Mouse (Mus musculus) left cerebral cortex, postnatal 36 days (tissue): ENCODE data around the gene Gm49510. TPM values are rescaled to one million over a fixed set of nuclear protein-coding genes. Genes with fewer than 3 reads are reported as not detected.
A peak's percentile ranks its signal among the peaks of the same experiment; 100 is the strongest.
"Not testable (repeated sequence)": the region's sequence is repeated elsewhere in the genome, so short reads cannot be mapped to it uniquely, and the experiment has no call there.

Experiments used
- DNase-seq, 2 experiments: peaks; one replicate each; pipeline ENCODE4 v3.0.0; 2021 to 2022; ENCODE audit warnings: low spot score in 2 of 2, mixed read lengths in 1 of 2
- intact Hi-C: fragments of 180-260 bp; cut with DNase I; formaldehyde crosslinking; loops from one replicate; pipeline ENCODE4 v1.15.1; 2025
- total RNA-seq, 2 experiments: library from RNA; stranded (reverse); gene quantifications; 2 replicates each; pipeline ENCODE4 v1.2.3; 2021

The Gm49510 gene
- total RNA-seq, 2 experiments from 2014 or later, result 0.97 TPM; not detected in 1

DNA sequence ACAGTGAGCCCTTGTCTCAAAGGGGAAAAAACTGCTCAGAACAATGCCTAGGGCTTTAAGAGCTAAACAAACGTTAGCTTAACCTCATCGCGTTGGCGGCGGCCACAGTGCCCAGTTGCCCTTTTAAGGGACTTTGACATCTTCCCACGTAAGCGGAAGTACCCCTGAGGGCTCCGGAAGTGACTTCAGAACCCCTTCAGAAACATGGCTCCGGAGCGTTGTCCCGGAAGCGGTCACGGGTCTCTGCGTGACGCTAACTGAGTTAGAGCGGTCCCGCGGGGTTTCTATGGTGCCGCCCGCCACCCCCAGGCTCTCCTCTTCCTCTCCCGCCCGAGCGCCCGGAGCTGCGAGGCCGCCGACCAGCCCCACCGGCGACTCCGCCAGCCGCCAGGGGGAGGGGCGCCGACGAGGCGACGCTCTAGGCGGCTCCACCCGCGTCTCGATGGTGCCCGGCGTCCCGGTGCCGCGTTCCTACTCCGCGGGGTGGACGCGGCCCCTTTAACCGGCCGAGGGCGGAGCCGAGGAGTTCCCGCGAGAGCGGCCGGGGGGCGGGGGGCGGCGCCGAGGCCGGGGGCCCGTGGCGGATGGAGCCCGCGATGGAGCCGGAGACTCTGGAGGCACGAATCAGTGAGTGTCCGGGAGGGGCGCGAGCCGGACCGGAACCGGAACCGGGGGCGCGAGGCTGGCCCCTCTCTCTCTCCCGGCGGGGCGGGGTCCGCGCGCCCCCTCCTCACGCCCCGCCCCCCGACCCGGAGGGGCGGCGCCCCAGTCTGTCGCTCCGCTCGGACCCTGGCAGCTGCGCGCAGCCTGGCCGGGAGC is 22.3 kb upstream of the Gm49510 start, which contains the start of gene Gga1:
TSS of gene Gga1 (plus strand) at position 200 of the 819 bp plus-strand sequence.
- peak; percentile 95 to 97 for DNase-seq
- intact Hi-C loops, result no loop called here

DNA sequence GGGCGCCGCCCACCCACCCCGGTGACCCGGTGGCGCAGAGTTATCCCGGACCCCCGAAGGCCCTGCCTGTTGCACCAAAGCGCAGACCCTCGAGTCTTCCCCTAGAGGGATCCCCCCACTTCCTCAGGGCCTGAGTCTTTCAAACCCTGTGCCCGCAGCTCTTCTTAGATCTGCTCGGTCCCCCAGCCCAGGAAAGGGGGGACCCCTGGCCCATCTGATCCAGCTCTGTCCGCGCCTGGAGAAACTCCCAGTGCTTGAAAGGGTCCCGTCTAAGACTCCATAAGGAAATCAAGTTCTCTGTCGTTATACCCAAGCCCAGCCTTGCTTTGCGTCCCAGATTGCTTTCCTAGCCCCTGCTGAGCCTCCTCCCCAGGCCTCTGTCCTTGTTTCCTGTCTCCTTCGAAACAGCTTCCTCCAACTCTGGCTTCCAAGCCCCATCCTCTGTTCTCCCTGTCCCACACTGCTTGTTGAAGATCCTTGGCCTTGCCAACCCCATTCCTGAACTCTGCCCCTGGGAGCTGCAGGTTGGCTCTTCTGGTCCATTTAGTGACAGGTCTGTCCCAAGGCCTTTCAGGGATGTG is 21.6 kb upstream of the Gm49510 start:
- DNase-seq, result no peak
- intact Hi-C loops, result no loop called here

DNA sequence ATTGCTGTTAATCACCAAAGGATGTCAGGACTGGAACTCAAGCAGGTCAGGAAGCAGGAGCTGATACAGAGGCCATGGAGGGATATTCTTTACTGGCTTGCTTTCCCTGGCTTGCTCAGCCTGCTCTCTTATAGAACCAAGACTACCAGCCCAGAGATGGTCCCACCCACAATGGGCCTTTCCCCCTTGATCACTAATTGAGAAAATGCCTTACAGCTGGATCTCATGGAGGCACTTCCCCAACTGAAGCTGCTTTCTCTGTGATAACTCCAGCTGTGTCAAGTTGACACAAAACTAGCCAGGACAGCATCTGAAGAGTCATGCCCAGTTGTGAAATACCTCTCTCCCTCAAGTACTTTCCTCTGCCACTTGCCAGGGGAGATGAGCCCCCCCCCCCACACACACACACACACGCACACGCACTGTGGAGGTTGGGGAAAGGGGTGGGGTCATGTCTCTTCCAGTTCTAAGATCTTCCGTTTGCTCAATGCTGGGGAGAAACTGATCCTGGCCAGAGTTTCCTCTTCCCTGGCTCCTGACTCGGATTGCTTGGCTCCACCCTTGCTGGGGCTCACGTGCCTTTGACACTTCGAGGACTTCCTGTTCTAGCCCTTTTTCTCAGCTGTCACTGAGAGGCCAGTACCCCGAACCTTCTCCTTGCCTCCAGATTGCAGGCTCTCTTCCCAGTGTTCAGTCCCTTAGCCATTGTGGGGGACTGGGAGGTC is 20.5 kb upstream of the Gm49510 start:
- DNase-seq, intact Hi-C loops: not testable (repeated sequence)

DNA sequence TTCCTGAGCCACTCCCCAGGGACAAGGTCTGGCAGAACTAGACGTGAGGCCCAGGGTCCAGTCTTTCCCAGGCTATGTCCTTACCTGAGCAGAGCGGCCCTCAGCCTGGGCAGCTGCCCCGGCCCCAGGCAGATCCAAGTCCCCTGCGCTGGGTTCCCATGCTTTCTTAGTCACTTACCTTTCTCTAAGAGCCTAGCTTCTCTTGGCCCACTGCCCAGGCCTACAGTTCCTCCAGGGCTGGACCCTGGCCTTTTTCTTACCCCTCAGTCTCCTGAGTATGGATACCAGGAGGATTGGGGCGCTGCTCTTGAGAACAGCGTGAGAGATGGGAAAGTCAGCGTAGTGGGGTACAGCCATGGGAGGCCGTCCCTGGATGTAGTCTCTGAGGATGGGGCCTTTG is 19.0 kb upstream of the Gm49510 start:
- intact Hi-C loops, result no loop called here
- DNase-seq, result no peak

DNA sequence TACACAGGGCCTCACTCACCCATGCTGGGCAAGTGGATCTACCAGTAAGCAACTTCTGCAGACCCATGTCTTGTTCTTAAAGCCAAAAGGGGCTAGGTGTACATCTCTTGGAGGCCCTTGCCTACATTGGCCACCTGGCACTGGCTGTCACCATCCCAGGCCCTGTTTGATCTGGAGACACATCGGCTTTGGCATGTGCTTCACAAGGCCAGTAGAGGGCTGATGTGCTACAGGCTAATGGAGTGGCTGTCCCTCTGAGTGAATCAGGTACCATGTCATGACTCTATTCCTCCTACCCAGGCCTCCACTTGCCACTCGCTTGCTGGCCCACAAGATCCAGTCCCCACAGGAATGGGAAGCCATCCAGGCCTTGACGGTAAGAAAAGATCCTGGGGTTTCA is 17.6 kb upstream of the Gm49510 start:
- no peak for DNase-seq
- intact Hi-C loops, result no loop called here

DNA sequence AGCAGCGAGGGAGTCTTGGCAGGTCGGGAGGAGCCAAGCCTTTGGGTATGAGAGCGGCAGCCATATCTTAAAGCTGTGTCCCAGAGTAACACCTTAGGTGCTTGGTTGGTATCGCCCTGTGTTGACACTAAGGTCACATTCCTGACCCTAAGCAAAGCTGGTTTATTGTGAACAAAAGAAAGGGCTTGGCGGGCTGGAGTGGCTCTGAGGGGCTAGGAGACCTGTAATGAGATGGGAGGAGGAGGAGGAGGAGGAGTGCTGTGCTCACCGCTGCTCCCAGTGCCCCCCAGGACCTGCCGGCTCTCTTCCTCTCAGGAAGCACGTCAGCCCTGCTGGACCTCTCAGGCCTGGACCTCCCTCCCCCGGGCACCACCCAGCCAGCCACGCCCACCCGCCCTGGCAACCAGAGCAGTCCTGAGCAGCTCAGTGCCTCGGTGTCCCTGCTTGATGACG is 10.0 kb upstream of the Gm49510 start:
- intact Hi-C loops, result no loop called here
- DNase-seq, result no peak

DNA sequence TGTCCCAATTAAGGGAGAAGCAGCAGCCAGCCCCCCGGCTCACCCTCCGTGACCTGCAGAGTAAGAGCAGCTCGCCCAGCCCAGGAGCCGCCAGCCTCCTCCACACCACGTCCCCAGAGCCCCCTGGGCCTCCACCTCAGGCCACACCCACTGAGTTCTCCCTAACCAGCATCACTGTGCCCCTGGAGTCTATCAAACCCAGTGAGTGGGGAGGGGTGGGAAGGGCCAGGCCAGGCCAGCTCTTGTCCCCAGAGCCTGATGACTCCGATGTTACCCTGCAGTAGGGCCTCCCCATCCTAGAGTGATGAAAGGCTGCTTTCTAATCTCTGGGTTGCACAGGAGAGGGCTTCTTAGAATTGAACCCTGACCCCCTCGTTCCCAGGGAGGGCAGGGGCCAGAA is 7.0 kb upstream of the Gm49510 start:
- no peak for DNase-seq
- intact Hi-C loops, result no loop called here

DNA sequence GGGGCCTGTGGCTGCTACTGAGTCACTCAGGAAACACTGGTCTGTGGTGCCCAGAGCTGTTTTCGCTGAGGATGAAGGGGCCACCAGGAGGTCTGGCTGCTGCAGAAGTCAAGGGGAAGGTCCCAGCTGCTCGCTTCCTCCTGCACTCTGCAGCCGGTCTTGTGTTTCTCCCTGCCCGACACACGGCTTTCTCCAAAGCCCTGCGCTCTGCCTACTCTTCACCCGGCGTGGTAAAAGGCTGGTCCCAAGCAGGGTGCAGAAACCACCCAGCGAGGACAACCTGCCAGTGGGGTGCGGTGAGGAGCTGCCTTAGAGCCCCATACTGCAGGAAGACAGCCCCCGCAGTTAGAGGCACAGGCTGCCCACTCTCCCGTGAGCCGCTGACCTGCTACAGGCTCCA is 4.7 kb upstream of the Gm49510 start:
- intact Hi-C loops, result no loop called here
- DNase-seq, result no peak

DNA sequence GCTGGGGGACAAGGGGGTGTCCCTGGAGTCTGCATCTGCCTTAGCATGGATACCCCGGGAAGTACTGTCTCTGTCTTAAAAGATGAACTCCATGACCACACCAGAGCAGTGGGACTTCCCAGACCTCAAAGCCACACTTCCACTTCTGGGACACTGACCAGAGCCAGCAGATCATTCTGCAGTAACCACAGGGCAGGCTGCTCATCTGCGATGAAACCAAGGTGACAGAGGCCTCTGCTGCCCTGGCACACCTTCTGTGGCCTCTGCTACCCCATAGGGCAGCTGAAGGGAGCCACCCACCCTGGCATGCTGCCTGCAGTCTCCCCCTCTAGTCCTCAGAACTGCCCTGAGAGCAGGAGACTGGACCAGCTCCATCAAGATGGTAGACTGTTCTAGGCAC is 3.7 kb upstream of the Gm49510 start:
- DNase-seq, result no peak
- intact Hi-C loops, result no loop called here

DNA sequence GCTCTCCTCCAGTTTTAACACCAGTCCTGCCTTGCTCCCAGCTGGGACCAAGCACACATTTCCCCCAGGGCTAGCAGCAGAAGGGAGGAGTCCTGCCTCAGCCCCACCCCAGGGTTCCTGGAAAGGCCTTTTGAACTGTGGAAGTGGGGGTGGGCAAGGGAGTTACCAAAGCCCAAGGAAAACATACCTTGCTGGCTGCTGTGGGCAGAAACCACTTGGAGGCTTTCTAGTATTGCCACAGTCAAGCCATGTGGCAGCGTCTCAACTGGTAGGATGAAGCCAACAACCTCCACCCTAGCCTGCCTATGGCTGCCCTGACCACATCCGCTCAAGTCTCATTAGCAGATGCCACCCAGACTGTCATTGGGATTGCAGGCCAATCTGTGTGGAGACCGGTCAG is 3.3 kb upstream of the Gm49510 start:
- intact Hi-C loops, result no loop called here
- no peak for DNase-seq

DNA sequence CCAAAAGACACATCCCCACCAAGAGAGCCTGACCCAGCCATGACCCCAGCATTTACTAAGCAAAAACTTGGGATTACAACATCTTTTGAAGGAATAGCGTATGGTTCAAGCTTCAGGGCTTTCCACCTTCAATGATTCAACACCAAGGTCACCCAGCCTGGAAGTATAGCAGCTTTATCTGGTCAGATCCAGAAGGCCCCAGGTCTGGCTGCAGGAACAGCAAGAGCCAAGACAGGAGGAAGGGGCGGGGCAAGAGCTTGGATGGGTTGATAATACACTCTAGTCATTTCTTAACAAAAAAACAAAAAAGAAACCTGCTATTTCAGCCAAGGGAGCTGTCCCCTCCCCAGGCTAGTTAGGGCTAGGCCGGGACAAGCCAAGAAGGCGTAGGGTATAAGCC is 2.0 kb upstream of the Gm49510 start:
- intact Hi-C loops, result no loop called here
- DNase-seq, result no peak

DNA sequence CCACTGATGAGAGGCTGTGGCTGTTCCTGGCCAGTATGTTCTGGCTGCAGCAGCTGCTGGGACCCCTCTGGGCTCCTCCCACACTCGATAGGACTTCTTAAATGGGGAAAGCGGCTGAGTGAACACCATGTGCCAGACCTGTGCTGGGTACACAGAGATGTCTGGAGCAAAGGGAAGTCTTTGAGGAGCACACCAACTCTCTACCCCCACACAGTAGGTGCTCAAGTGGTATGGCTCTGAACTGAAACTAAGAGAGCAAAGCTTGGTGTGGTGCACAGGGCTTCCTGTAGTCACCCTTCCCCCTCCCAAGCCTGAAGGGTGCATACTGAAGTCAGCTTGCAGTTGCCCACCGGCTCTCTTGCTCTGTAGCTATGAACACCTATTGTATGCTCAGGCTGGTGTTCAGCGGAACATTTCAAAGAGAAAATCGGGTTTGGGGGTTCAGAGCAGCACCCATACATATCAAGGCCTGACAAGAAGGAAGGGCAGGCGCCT is 913 bp upstream of the Gm49510 start:
- intact Hi-C loops, result no loop called here
- DNase-seq, result no peak

DNA sequence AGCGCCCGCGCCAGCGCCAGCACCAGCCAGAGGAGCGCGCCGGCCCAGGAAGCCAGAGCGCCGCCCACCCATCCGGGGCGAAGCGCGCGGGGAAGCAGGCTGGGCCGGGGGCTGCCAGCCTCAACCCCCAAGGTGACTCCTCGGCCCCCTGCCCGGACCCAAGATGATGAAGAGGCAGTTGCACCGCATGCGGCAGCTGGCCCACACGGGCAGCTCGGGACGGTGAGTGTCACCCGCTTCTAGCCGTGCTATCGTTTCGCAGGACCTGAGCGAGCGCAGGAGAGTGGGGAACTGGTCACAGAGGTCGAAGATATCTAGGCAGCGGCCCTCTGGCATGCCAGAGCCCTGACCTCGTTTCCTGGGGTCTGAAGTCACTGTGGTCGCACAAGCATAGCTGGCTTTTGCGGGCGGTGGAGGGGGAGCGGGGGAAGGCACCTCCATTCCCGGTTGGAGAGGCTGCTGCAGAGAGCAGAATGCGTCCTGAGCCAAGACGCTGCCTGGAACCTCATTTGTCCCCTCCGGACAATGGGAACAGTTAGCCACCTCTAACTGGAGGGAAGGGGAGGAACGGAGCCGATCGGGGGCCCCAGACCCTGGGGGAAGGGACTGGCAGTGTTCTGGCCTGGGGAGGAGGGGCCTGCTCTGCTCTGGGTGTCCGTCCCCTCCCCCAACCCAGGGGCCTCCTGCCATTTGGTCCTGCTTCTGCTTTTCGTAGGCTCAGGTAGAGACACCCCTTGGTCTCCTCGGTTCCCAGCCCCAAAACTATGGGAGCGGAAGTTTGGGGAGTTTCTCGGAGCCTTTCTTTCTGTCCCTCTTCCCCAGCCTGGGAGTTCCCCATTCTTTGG is 495 bp downstream of the Gm49510 start, which contains the start of gene Sh3bp1:
TSS of gene Sh3bp1 (plus strand) at position 29 of the 845 bp plus-strand sequence.
- intact Hi-C loops, result no loop called here
- peak; percentile 56 to 77 for DNase-seq

DNA sequence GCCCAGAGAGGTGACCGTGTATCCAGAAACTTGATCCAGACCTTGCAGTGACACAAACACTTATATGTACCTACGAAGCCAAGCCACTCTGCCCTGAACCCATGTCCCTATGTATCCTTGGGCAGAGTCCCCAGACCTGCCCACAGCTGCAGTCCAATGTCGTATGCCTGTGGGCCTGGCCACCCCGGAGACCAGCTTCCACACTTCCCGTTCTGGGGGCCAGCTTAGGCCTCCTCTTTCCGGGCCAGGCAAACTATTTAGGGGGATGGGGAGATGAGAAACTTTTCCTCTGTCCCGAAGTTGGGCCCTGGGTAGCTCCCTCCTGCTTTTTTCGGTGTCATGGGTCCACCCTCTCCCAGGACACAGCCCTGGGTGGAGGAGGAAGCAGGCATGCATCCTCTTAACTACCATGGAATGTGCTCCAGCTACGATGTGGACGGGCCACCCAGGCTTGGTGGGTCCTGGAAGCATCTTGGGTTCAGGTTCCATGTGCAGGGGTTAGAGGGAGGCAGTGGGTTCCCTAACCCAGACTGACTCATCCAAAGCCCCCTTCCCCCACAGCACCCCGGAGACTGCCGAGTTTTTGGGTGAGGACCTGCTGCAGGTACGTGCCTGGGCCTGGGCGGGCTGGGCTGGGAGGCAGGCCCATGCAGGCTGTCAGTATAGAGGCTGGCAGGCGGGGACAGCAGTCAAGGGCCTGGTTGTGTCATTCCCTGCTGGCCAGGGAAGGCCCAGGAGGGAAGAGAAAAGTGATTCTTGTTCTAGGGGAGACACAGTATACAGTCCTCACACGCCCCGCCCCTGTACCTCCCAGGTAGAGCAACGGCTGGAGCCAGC is 1.3 kb downstream of the Gm49510 start:
- no peak for DNase-seq
- intact Hi-C loops, result no loop called here

DNA sequence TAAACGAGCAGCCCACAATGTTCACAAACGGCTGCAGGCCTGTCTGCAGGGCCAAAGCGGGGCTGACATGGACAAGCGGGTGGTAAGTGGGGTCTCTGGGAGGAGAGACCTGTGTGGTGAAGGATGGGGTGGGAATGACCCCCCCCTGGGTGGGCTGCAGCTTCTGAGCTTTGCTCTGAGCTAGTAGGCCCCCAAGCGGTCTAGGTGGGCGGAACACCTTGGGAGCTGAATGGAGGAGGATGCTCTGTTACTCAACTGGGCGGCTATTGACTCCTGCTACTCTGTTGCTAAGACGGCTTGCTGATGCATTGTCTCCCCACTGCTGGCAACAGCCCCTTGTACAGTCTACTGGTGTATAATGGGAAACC is 1.9 kb downstream of the Gm49510 start:
- no peak for DNase-seq
- intact Hi-C loops, result no loop called here

DNA sequence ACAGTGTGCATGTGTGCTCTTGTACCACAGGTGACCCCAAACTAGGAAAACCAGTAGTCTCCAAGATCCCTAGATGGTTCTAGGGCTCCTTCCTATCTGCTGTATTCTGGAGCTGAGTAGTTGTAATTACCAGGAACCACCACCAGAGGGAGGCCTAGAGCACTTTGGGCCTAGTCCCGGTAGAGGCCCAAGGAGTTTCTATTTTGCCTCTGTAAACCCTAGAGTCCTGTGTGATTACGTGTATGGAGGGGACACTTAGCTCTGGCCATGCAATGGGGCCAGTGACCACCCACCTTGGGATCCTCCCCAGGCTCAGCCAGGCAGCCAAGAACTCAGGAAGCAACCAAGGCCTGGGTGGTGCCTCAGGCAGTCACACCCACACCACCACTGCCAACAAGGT is 3.8 kb downstream of the Gm49510 start:
- intact Hi-C loops, result no loop called here
- peak; percentile 62 to 75 for DNase-seq

DNA sequence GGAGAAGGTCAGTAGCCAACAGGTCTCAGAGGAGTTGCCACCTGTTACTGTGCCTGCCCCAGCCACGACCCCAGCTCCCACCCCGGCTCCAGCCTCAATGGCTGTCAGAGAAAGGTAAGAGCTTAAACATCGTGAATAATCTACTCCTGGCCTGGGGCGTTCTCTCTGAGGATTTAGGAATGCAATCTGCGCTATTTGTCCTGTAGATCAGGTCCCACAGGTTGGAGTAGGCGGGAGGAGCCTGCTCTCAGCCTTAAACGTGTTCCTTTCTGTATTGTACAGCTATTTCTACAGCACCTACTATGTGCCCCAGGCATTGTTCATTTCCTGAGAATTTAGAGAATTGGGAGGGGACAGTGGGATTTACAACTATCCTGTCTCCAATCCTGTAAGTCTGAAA is 8.9 kb downstream of the Gm49510 start:
- DNase-seq, result no peak
- intact Hi-C loops, result no loop called here

DNA sequence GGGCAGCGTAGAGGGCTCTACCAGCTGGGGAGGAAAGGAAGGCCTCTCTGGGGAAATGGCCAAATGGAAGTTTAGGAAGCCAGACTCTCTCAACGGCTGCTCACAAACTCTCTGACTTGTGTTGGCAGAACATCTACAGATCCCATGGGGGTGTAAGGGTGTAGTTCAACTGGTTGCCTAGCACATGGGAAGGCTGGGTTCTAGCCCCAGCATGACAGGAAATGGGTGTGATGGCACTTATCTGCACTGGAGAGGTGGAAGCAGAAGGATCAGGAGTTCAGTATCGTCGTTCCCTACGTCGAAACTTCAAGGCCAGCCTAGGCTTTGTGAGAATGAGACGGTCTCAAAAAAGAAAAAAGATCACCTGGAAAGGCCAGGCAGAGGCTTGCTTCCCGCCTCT is 9.5 kb downstream of the Gm49510 start:
- intact Hi-C loops, result no loop called here
- no peak for DNase-seq

DNA sequence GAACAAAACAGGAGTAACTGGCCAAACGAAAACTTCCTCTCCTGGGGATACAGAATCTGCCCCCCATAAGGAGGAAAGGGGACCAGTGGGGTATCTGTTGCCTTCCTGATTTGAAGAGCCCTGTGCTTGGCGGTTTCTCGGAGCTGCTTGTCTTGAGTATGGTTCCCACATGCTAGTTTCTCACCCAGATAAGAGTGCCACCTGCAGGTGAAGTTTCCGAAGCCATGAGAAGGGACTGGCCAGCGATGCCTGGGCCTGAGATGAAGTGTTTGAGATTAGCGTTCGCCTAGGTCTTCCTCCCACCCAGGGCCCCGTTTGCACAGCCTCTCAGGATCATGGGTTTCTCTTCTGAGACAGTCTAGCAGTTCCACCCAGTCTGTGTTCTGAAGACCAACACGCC is 12.6 kb downstream of the Gm49510 start:
- intact Hi-C loops, result no loop called here
- peak in 1 of 2 experiments; percentile 36 for DNase-seq
